Mouse (Mus musculus) intestine, embryonic 14.5 days (tissue): ENCODE data around the gene Fpgs. TPM values are rescaled to one million over a fixed set of nuclear protein-coding genes. Genes with fewer than 3 reads are reported as not detected.

Experiments
- ATAC-seq: fragments of 200-750 bp; cut with Nextera tagmentation; replicated peaks from 2 replicates; pipeline ENCODE4 v1.8.0; 2017; ENCODE audit warnings: low read depth, moderate number of reproducible peaks, moderate TSS enrichment, moderate library complexity; ENCODE audit not compliant: low FRiP score, low TSS enrichment
- DNase-seq: peaks from one replicate; pipeline ENCODE4 v3.0.0-alpha.2; 2018; ENCODE audit warnings: low spot score
- H3K27ac ChIP-seq: fragments of 300-500 bp; sonication (generic); 2 replicates; pipeline ENCODE4 v1.5.1; 2014; ENCODE audit warnings: low read depth, mild to moderate bottlenecking, control low read depth
- H3K27me3 ChIP-seq: fragments of 300-500 bp; sonication (generic); replicated peaks from 2 replicates; pipeline ENCODE4 v1.6.1; 2014; ENCODE audit warnings: low read length, control low read depth; ENCODE audit not compliant: control insufficient read depth, insufficient read depth
- H3K36me3 ChIP-seq: fragments of 300-500 bp; sonication (generic); 2 replicates; pipeline ENCODE4 v1.6.1; 2014; ENCODE audit warnings: low read length, control low read depth; ENCODE audit not compliant: control insufficient read depth, insufficient read depth
- H3K4me1 ChIP-seq: fragments of 300-500 bp; sonication (generic); replicated peaks from 2 replicates; pipeline ENCODE4 v1.6.1; 2014; ENCODE audit warnings: low read length, control low read depth, mixed read lengths; ENCODE audit not compliant: control insufficient read depth, insufficient read depth
- H3K4me2 ChIP-seq: fragments of 300-500 bp; sonication (generic); 2 replicates; pipeline ENCODE4 v1.6.1; 2014; ENCODE audit warnings: low read length
- H3K4me3 ChIP-seq: fragments of 300-500 bp; sonication (generic); 2 replicates; pipeline ENCODE4 v1.5.1; 2014; ENCODE audit warnings: low read depth, low read length, control low read depth, mixed read lengths
- H3K9ac ChIP-seq: fragments of 300-500 bp; sonication (generic); 2 replicates; pipeline ENCODE4 v1.6.1; 2014; ENCODE audit warnings: mild to moderate bottlenecking, low read length
- H3K9me3 ChIP-seq: fragments of 300-500 bp; sonication (generic); 2 replicates; pipeline ENCODE4 v1.6.1; 2016; ENCODE audit warnings: low read length, control low read depth; ENCODE audit not compliant: control insufficient read depth
- WGBS: fragments of 180-500 bp; shearing (Covaris S2); extraction: QIAGEN DNeasy Blood & Tissue Kit; methylation state at CpG from one replicate; pipeline ENCODE4 v1.1.7; 2014; 5-methylcytosine and 5-hydroxymethylcytosine counted together
- polyA plus RNA-seq: library from polyadenylated mRNA; unstranded; fragments of >200 nt; fragmentation: Nextera tagmentation; extraction: Ambion mirVana; gene quantifications from 2 replicates; pipeline ENCODE4 v1.2.1, GENCODE M21; 2014

Gene Fpgs
- polyA plus RNA-seq, 1 experiment from 2014 or later = 35.6 TPM

DNA sequence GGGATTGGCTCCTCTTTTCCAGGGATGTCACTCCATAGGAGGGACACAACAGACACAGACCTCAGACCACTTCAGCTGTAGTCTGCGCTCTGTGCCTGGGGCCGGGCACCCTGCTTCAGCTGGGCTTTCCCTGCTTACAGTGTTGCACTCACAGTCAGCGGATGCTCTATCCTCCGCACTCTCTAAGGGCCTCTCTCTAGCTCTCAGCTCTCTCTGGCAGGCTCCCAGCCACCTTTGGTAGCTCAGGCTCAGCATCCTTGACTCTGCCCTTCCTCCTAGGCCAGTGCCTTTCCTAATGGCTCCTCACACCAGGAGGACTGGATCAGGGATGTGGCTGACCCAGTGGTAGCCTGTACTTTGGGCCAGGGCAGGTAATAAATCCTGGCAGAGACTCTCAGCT lies 28.0 kb upstream of the Fpgs start:
- 41% methylated on average over 4 of the region's 4 CpGs for WGBS
- no peak overlapping the region for H3K4me3 ChIP-seq
- H3K4me2 ChIP-seq = peak overlapping the region; percentile 28

DNA sequence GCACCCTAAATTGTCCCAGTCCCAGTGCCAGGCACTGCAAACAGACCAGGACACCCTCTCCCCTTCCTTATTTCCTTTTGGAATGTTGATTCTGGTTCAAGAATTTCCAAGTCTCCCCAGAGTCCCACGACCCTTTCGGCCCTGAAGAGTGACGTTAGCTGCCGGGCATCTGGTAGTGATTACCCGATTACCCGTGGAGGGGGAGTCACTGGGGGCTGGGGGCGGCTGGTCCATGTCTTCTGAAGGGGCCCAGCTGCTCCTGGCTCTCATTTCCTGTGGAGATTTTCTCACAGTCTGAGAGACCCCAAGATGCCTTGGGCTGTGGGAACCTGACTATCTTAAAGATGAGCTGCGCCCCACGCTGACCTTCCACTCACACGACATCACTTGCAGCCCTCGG lies 26.9 kb upstream of the Fpgs start:
- Histone ChIP-seq H3K9me3 (no peaks in the 10 kb centered on the region), H3K4me3 (0 out of 2 replicates have a peak overlapping the region, but pooled peaks have one; percentile 7), H3K27me3 (no peaks in the 10 kb centered on the region), H3K9ac (peak overlapping the region; percentile 17; the same call in 1 of the 2 replicates), H3K4me1 (peaks cover 30% of the 10 kb centered on the region), H3K27ac (peak overlapping the region; percentile 87), H3K4me2 (peak overlapping the region; percentile 47), H3K36me3 (no peaks in the 10 kb centered on the region)
- 9% methylated on average over 11 of the region's 11 CpGs for WGBS
- DNase-seq (no peak), ATAC-seq (no peak)

More for the DNA sequence above, 28.0 kb upstream of the Fpgs start:
- Histone ChIP-seq H3K27me3 (no peaks in the 10 kb centered on the region), H3K9me3 (no peaks in the 10 kb centered on the region), H3K9ac (no peak overlapping the region), H3K36me3 (no peaks in the 10 kb centered on the region), H3K4me1 (peaks cover 30% of the 10 kb centered on the region), H3K27ac (peak overlapping the region; percentile 87)
- DNase-seq (no peak), ATAC-seq (no peak)

DNA sequence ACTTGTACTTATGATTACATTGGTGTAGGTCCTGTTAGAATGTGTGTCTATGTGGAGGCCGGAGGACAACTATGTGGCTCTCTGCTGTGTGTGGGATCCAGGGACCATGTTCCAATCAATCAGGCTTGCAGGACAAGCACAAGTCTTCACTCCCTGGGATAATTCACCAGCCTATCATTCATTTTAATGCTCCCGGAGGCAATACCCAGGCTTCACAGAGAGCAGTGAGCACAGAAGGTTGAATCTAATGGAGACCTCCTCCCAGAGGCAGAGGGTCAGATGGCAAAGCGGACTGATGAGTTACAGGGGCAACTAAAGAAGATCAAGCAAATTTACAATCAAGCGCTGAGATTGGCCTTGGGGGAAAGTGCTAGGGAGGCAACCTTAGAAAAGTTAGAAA lies 25.6 kb upstream of the Fpgs start:
- H3K36me3 ChIP-seq = no peaks in the 10 kb centered on the region; the same call in 1 of the 2 replicates
- H3K27me3 ChIP-seq = no peaks in the 10 kb centered on the region
- H3K4me2 ChIP-seq = peak overlapping the region; percentile 47
- ATAC-seq = no peak
- H3K9me3 ChIP-seq = no peaks in the 10 kb centered on the region
- H3K4me1 ChIP-seq = peaks cover 26% of the 10 kb centered on the region
- no peak for DNase-seq
- 0 out of 2 replicates have a peak overlapping the region, but pooled peaks have one; percentile 25 for H3K9ac ChIP-seq
- H3K4me3 ChIP-seq = no peak overlapping the region
- WGBS = 62% methylated on average over 4 of the region's 4 CpGs
- no peak overlapping the region for H3K27ac ChIP-seq

DNA sequence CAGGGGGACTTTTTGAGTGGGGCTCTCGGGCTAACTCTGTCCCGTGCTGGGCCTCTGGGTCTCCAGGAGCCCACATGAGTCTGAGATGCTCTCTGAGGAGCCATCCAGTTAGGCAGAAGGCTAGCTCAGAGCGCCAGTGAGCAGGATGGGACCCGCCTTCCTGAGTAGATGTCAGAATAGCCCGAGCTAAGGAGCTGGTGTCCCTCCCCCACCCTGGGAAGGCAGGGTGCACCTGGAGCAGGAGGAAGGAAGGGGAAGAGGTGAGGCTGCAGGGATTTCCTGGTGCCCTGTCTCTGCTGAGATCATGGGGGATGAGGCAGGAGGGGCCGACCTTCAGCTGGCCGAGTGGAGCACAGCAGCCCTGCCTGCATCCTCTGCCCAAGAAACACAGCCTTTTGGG lies 24.5 kb upstream of the Fpgs start:
- no peaks in the 10 kb centered on the region for H3K27me3 ChIP-seq
- no peaks in the 10 kb centered on the region; the same call in 1 of the 2 replicates for H3K36me3 ChIP-seq
- DNase-seq (no peak), ATAC-seq (no peak)
- peak overlapping the region; percentile 47 for H3K4me2 ChIP-seq
- peaks cover 26% of the 10 kb centered on the region for H3K4me1 ChIP-seq
- peak overlapping the region; percentile 43; the same call in 1 of the 2 replicates for H3K9ac ChIP-seq
- no peaks in the 10 kb centered on the region for H3K9me3 ChIP-seq
- WGBS = 44% methylated on average over 6 of the region's 7 CpGs
- peak overlapping the region; percentile 39 for H3K4me3 ChIP-seq
- H3K27ac ChIP-seq = no peak overlapping the region

DNA sequence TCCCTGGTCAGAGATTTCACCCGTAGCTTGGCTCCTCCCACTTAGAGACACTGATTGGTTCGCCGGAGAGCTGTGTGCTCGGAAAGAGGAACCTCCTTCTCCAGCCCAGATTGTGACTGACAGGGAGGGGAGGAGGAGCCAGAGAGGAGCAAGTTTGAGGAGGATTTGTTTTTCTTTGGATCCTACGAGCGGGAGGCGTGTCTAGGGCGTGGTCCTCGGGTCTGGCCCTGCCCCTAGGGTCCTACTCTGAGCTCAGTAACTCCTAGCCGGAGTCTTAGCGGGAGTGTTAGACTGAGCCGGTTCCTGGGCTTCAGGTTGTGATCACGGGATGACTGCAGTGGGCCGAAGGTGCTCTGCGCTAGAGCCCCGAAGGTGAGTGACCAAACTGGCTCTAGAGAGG lies 23.5 kb upstream of the Fpgs start:
- peak; percentile 93 for DNase-seq
- Histone ChIP-seq H3K27ac (no peak overlapping the region), H3K9ac (peak overlapping the region; percentile 43), H3K4me2 (peak overlapping the region; percentile 47), H3K4me3 (peak overlapping the region; percentile 39), H3K27me3 (no peaks in the 10 kb centered on the region), H3K4me1 (peaks cover 22% of the 10 kb centered on the region), H3K9me3 (no peaks in the 10 kb centered on the region), H3K36me3 (no peaks in the 10 kb centered on the region; the same call in 1 of the 2 replicates)
- ATAC-seq = peak; percentile 95
- WGBS = 0% methylated on average over 16 of the region's 16 CpGs

DNA sequence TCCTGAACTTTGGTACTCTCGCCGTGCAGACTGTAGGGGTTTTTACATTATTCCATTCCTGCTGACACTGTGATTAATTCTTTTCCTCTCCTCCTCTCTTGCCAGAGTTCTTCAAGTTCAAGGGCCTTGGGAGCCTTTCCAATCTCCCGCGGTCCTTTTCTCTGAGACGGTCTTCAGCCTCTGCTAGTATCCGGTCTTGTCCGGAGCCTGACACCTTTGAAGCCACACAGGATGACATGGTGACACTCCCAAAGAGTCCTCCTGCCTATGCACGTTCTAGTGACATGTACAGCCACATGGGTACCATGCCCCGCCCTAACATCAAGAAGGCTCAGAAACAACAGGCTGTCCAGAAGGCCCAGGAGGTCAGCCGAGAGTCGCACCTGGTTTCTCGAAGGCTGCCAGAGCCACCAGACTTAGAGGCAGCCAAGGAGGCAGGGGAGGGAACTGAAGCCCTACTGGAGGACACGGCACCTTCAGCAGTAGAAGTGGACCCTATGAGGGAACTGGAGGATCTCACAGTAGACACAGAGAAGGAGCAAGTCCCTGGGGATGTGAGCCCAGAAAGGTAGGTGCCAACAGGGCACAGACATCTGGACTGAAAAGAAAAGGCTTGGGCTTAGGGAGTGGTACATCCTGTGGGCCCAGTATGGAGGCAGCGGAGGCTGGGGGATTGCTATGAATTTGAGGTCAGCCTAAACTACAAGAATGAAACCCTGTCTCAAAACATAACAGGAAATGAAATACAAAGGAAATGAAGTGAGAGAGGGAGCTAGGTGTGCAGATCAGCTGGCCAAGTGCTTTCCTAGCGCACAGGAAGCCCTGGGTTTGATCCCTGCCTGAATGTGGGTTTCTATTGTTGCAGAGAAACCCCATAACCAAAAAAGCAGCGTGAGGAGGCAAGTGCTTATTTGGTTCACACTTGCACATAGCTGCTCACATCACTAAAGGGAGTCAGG lies 21.2 kb upstream of the Fpgs start:
- Histone ChIP-seq H3K27me3 (no peaks in the 10 kb centered on the region), H3K4me3 (no peak overlapping the region), H3K4me2 (no peak overlapping the region), H3K27ac (no peak overlapping the region), H3K9me3 (no peaks in the 10 kb centered on the region), H3K4me1 (peaks cover 17% of the 10 kb centered on the region), H3K9ac (no peak overlapping the region), H3K36me3 (no peaks in the 10 kb centered on the region; the same call in 1 of the 2 replicates)
- 72% methylated on average over 16 of the region's 16 CpGs for WGBS
- DNase-seq (no peak), ATAC-seq (no peak)

DNA sequence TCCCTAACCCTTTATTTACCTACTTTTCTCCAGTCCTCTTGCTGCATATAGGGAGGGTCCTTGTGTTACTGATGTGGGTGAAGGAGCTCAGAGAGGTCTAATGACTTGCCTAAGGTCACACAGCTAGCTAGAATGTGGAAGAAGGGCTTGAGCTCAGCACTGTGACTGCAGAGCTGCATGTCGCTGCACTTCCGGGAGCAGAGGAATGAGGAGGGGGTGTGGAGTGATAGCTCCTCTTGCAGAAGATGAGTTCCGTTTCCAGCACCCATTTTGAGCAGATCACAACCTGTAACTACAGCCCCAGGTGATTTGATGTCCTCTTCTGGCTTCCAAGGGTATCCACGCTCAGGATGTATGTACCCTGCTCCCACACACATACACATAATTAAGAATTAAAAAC lies 20.2 kb upstream of the Fpgs start:
- 85% methylated on average over 4 of the region's 4 CpGs for WGBS
- Histone ChIP-seq H3K4me1 (peaks cover 17% of the 10 kb centered on the region), H3K4me3 (no peak overlapping the region), H3K4me2 (no peak overlapping the region), H3K9ac (no peak overlapping the region), H3K27ac (no peak overlapping the region), H3K27me3 (no peaks in the 10 kb centered on the region), H3K36me3 (no peaks in the 10 kb centered on the region; the same call in 1 of the 2 replicates), H3K9me3 (no peaks in the 10 kb centered on the region)
- no peak for DNase-seq
- no peak for ATAC-seq

DNA sequence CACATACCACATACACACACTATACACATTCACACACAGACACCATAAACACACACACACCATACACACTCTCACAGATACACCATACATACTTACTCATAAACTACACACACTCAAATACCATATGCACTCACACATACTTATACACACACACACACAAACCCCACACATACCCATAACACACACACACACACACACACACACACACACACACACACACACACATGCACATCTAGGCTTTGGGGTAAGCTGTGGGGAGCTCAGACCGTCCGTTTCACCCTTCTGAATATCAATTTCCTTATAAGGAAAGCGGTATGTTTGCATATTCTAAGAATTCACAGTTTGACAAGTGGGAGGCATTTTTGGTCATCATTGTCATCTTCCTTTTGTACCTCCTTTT lies 18.6 kb upstream of the Fpgs start:
- ATAC-seq (no peak), DNase-seq (no peak)
- peaks cover 17% of the 10 kb centered on the region for H3K4me1 ChIP-seq
- no peaks in the 10 kb centered on the region for H3K9me3 ChIP-seq
- H3K4me3 ChIP-seq = no peak overlapping the region
- 55% methylated on average over 3 of the region's 3 CpGs for WGBS
- H3K27ac ChIP-seq = no peak overlapping the region
- H3K36me3 ChIP-seq = no peaks in the 10 kb centered on the region; the same call in 1 of the 2 replicates
- no peak overlapping the region for H3K9ac ChIP-seq
- H3K27me3 ChIP-seq = no peaks in the 10 kb centered on the region
- peak overlapping the region; percentile 43 for H3K4me2 ChIP-seq
